Comparison of ENCODE assay signal across 30 mouse cellular contexts in the genomic region with DNA sequence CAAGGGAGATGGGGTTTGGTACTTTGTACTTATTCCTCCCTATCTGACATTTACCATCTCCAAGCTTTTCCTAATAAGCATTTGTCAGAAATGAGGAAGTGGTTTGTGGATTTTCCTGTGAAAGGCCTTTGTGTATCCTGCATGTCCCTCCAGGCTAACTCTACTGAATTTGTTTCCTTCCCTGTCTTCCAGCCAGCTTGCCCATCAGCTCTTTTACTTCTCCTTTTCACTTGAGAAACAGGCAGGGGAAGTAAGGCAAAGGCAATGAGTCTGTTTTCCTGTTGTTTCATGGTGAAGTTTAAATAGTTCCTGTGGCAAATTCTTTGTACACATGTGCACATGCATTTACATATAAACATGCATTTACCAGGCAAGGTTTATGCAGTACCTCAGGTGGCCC. TPM values are rescaled to one million over a fixed set of nuclear protein-coding genes. Genes with fewer than 3 reads are reported as not detected.
A peak's percentile ranks its signal among the peaks of the same experiment; 100 is the strongest.
DNase-seq lines count a peak whose midpoint lies in the region; TF ChIP-seq lines count a peak whose summit lies in the region.
"Had no signal": no experiment of that assay in that cellular context is flagged by ENCODE, and none has a peak within 500 bp of the region (broad histone marks: within the 10 kb centered on the region; RNA-seq: fewer than 3 reads in every experiment).

No protein-coding gene starts in this region.

- no peak overlapping the region for H3K4me3 ChIP-seq in lung, adult 2 months (replicated peaks; ENCODE audit: extremely low read depth, low read depth, low read length)
- no peak overlapping the region for H3K4me3 ChIP-seq in brown adipose tissue, adult 24 weeks (ENCODE audit: insufficient read depth, low read depth, low read length)
- no peak overlapping the region for H3K4me3 ChIP-seq in macrophage (ENCODE audit: inconsistent target)
- H3K4me3 ChIP-seq: forebrain, embryonic 13.5 days; heart, adult 2 months; heart, embryonic 13.5 days; hindbrain, embryonic 12.5 days; intestine, embryonic 15.5 days; megakaryocyte, embryonic 14.5 days; midbrain, embryonic 12.5 days had no signal

- H3K4me1 ChIP-seq in lung, adult 2 months (ENCODE audit: control insufficient read depth, insufficient read depth, low read length), result no peaks in the 10 kb centered on the region; the same call in 1 of the 2 replicates
- no peaks in the 10 kb centered on the region; the same call in 1 of the 2 replicates for H3K4me1 ChIP-seq in brown adipose tissue, adult 24 weeks (ENCODE audit: control insufficient read depth, insufficient read depth, insufficient read length, low read length)
- H3K4me1 ChIP-seq: forebrain, embryonic 13.5 days; heart, embryonic 13.5 days; hindbrain, embryonic 12.5 days; intestine, embryonic 15.5 days; midbrain, embryonic 12.5 days had no signal

- TF ChIP-seq POLR2A in lung, adult 2 months (IDR thresholded peaks at IDR 0.05; ENCODE audit: borderline replicate concordance, extremely low read depth, low read depth, low read length), result no peak

- H3K36me3 ChIP-seq in macrophage (ENCODE audit: inconsistent target), result no peaks in the 10 kb centered on the region
- H3K36me3 ChIP-seq: G1E; heart, embryonic 13.5 days; hindbrain, embryonic 12.5 days; intestine, embryonic 15.5 days; midbrain, embryonic 12.5 days had no signal

- peak overlapping the region; percentile 53; the same call in 1 of the 2 replicates for H3K27ac ChIP-seq in brown adipose tissue, adult 24 weeks (replicated peaks; ENCODE audit: low read depth, low read length)
- H3K27ac ChIP-seq in macrophage, result peak overlapping the region; percentile 75
- H3K27ac ChIP-seq: forebrain, embryonic 13.5 days; heart, adult 2 months; heart, embryonic 13.5 days; hindbrain, embryonic 12.5 days; hindbrain, postnatal 0 days; intestine, embryonic 15.5 days; kidney, postnatal 0 days; liver, embryonic 14.5 days; midbrain, embryonic 12.5 days had no signal

- DNase-seq in lung, postnatal 25 days (ENCODE audit: low spot score), result peak; percentile 23
- no peak for DNase-seq in lung, adult 2 months
- DNase-seq in skeletal muscle tissue, adult 2 months (ENCODE audit: low read depth, low spot score), result peak; percentile 34
- DNase-seq in T-cell, adult 2 months (ENCODE audit: low spot score), result no peak
- no peak for DNase-seq in spleen, adult 18-20 months
- DNase-seq: adrenal gland, postnatal 25 days; cerebellum, adult 8-10 months; cerebellum, postnatal 25 days; gastrocnemius, postnatal 25 days; kidney, adult 2 months; kidney, postnatal 4 days; layer of hippocampus, postnatal 36 days; left cerebral cortex, postnatal 4 days; lung, embryonic 14.5 days; retina, postnatal 1 day; right cerebral cortex, postnatal 25 days; thymus, postnatal 4 days had no signal

- H3K79me2 ChIP-seq in macrophage (ENCODE audit: inconsistent target), result no peaks in the 10 kb centered on the region

- TF ChIP-seq CTCF in lung, adult 2 months (IDR thresholded peaks at IDR 0.05; ENCODE audit: insufficient read depth, low read length), result no peak

RNA-seq across cellular contexts. Expression of gene Mctp1, which starts 11.6 kb away (rescaled TPM):
- 1.7 and 3.0 TPM in 2 replicates for polyA plus RNA-seq in lung, adult 2 months (2012; rRNA removed)
- 1.3 and 2.3 TPM in 2 replicates for polyA plus RNA-seq in brown adipose tissue, adult 24 weeks (2012; ENCODE audit: insufficient read depth, insufficient read length, missing spikeins)
- total RNA-seq in macrophage (2018; cell fraction: chromatin; rRNA removed), result 100 to 1,000 TPM in 12 of 26 experiments, 10 to 100 TPM in 14; 29.5 to 208 (median 79.3) TPM
- total RNA-seq in macrophage (2018; cell fraction: cytosol; rRNA removed), result 10 to 100 TPM in 24 of 26 experiments, 1 to 10 TPM in 2; 9.5 to 38.8 (median 24.3) TPM
- total RNA-seq in macrophage (2018; cell fraction: nucleus; rRNA removed), result 100 to 1,000 TPM in 10 of 26 experiments, 10 to 100 TPM in 16; 19.6 to 153 (median 58.5) TPM
- polyA plus RNA-seq in macrophage (2018), result 13.5 to 23.3 TPM (median 20.2 TPM) in 3 replicates

Comparison
In these comparisons a context has a peak if more than half of its experiments do, and no peak if none do; other contexts are left out.
1. DNase-seq: peak in lung, postnatal 25 days (single experiment) and skeletal muscle tissue, adult 2 months (single experiment); none in lung, adult 2 months (single experiment), T-cell, adult 2 months (single experiment) and spleen, adult 18-20 months (0 of 2).